Mouse (Mus musculus) lung, embryonic 15.5 days (tissue): Measurements from ENCODE around the gene 2310034G01Rik. TPM values are rescaled to one million over a fixed set of nuclear protein-coding genes. Genes with fewer than 3 reads are reported as not detected.
A peak's percentile ranks its signal among the peaks of the same experiment; 100 is the strongest.

ENCODE experiments used
- ATAC-seq: fragments of 200-750 bp; cut with Nextera tagmentation; 2 replicates; pipeline ENCODE4 v1.8.0; 2017; ENCODE audit warnings: moderate number of reproducible peaks, borderline replicate concordance; ENCODE audit not compliant: low FRiP score, low TSS enrichment; ENCODE audit errors: extremely low read depth
- H3K27ac ChIP-seq: fragments of 300-500 bp; sonication (generic); 2 replicates; pipeline ENCODE4 v1.5.1; 2015; ENCODE audit warnings: moderate library complexity, mild to moderate bottlenecking, inconsistent platforms
- H3K27me3 ChIP-seq: fragments of 300-500 bp; sonication (generic); 2 replicates; pipeline ENCODE4 v1.6.1; 2015; ENCODE audit warnings: inconsistent platforms
- H3K36me3 ChIP-seq: fragments of 300-500 bp; sonication (generic); 2 replicates; pipeline ENCODE4 v1.6.1; 2015; ENCODE audit warnings: inconsistent platforms
- H3K4me1 ChIP-seq: fragments of 300-500 bp; sonication (generic); 2 replicates; pipeline ENCODE4 v1.6.1; 2015; ENCODE audit warnings: inconsistent platforms
- H3K4me2 ChIP-seq: fragments of 300-500 bp; sonication (generic); 2 replicates; pipeline ENCODE4 v1.6.1; 2015; ENCODE audit warnings: inconsistent platforms, mild to moderate bottlenecking, moderate library complexity
- H3K4me3 ChIP-seq: fragments of 300-500 bp; sonication (generic); 2 replicates; pipeline ENCODE4 v1.5.1; 2015; ENCODE audit warnings: mild to moderate bottlenecking, inconsistent platforms
- H3K9ac ChIP-seq: fragments of 300-500 bp; sonication (generic); 2 replicates; pipeline ENCODE4 v1.6.1; 2015; ENCODE audit warnings: inconsistent platforms
- H3K9me3 ChIP-seq: fragments of 300-500 bp; sonication (generic); 2 replicates; pipeline ENCODE4 v1.6.1; 2016; ENCODE audit warnings: inconsistent platforms
- WGBS: fragments of 180-500 bp; shearing (Covaris S2); methylation state at CpG from one replicate; pipeline ENCODE4 v1.1.7; 2015; 5-methylcytosine and 5-hydroxymethylcytosine counted together
- polyA plus RNA-seq: library from polyadenylated mRNA; unstranded; fragments of >200 nt; fragmentation: Nextera tagmentation; extraction: Ambion mirVana; gene quantifications from 2 replicates; pipeline ENCODE4 v1.2.1, GENCODE M21; 2015

Gene 2310034G01Rik
- polyA plus RNA-seq, 1 experiment from 2014 or later = 2.0 TPM

- ATAC-seq = no peak
- 80% methylated on average over 5 of the region's 5 CpGs for WGBS
- H3K4me2 ChIP-seq = no peak overlapping the region
Observed at GRCm38 (mm10) chr19:46389872-46390271, 39.8 kb upstream of the 2310034G01Rik start.

GRCm38 (mm10) chr19:46382275-46382674 lies 32.2 kb upstream of the 2310034G01Rik start:
- H3K27me3 ChIP-seq = no peaks in the 10 kb centered on the region
- no peaks in the 10 kb centered on the region for H3K4me1 ChIP-seq
- H3K27ac ChIP-seq = no peak overlapping the region
- H3K9me3 ChIP-seq = no peaks in the 10 kb centered on the region
- H3K4me2 ChIP-seq = no peak overlapping the region
- no peak for ATAC-seq
- WGBS = 87% methylated on average over 9 of the region's 9 CpGs
- peaks cover 89% of the 10 kb centered on the region for H3K36me3 ChIP-seq
- H3K9ac ChIP-seq = no peak overlapping the region
- no peak overlapping the region for H3K4me3 ChIP-seq

More at GRCm38 (mm10) chr19:46389872-46390271, 39.8 kb upstream of the 2310034G01Rik start:
- Histone ChIP-seq H3K27me3 (no peaks in the 10 kb centered on the region), H3K4me3 (no peak overlapping the region), H3K9ac (no peak overlapping the region), H3K9me3 (no peaks in the 10 kb centered on the region), H3K36me3 (peaks cover 20% of the 10 kb centered on the region), H3K27ac (no peak overlapping the region), H3K4me1 (peaks cover 18% of the 10 kb centered on the region)

- ATAC-seq = no peak
- no peak overlapping the region for H3K4me2 ChIP-seq
- 21% methylated on average over 4 of the region's 4 CpGs for WGBS
Observed at GRCm38 (mm10) chr19:46375891-46376290, 25.8 kb upstream of the 2310034G01Rik start.

GRCm38 (mm10) chr19:46375489-46375888 lies 25.4 kb upstream of the 2310034G01Rik start:
- Histone ChIP-seq H3K9ac (no peak overlapping the region), H3K27ac (no peak overlapping the region), H3K4me2 (no peak overlapping the region), H3K9me3 (no peaks in the 10 kb centered on the region), H3K36me3 (peaks cover 39% of the 10 kb centered on the region), H3K27me3 (no peaks in the 10 kb centered on the region), H3K4me1 (0 out of 2 replicates have a peak, but pooled peaks cover 2% of the 10 kb centered on the region), H3K4me3 (no peak overlapping the region)
- ATAC-seq = no peak
- 50% methylated on average over 5 of the region's 5 CpGs for WGBS

More at GRCm38 (mm10) chr19:46375891-46376290, 25.8 kb upstream of the 2310034G01Rik start:
- Histone ChIP-seq H3K9ac (no peak overlapping the region), H3K27me3 (no peaks in the 10 kb centered on the region), H3K4me3 (no peak overlapping the region), H3K27ac (no peak overlapping the region), H3K9me3 (no peaks in the 10 kb centered on the region), H3K4me1 (0 out of 2 replicates have a peak, but pooled peaks cover 2% of the 10 kb centered on the region), H3K36me3 (peaks cover 43% of the 10 kb centered on the region)

GRCm38 (mm10) chr19:46374477-46375088 lies 24.5 kb upstream of the 2310034G01Rik start:
- WGBS = 51% methylated on average over 21 of the region's 21 CpGs
- ATAC-seq = peak; percentile 44; the same call in 1 of the 2 replicates
- no peaks in the 10 kb centered on the region for H3K27me3 ChIP-seq
- H3K4me3 ChIP-seq = no peak overlapping the region
- peaks cover 30% of the 10 kb centered on the region for H3K36me3 ChIP-seq
- no peaks in the 10 kb centered on the region for H3K9me3 ChIP-seq
- no peak overlapping the region for H3K4me2 ChIP-seq
- H3K4me1 ChIP-seq = 0 out of 2 replicates have a peak, but pooled peaks cover 2% of the 10 kb centered on the region
- no peak overlapping the region for H3K9ac ChIP-seq
- no peak overlapping the region for H3K27ac ChIP-seq

GRCm38 (mm10) chr19:46369204-46369603 lies 19.1 kb upstream of the 2310034G01Rik start:
- ATAC-seq = no peak
- Histone ChIP-seq H3K4me1 (no peaks in the 10 kb centered on the region), H3K4me3 (no peak overlapping the region), H3K4me2 (no peak overlapping the region), H3K9me3 (no peaks in the 10 kb centered on the region), H3K36me3 (no peaks in the 10 kb centered on the region), H3K9ac (no peak overlapping the region), H3K27me3 (no peaks in the 10 kb centered on the region), H3K27ac (no peak overlapping the region)
- 13% methylated on average over 4 of the region's 4 CpGs for WGBS

- Histone ChIP-seq H3K27me3 (no peaks in the 10 kb centered on the region), H3K9ac (no peak overlapping the region), H3K27ac (no peak overlapping the region), H3K4me1 (no peaks in the 10 kb centered on the region), H3K4me3 (no peak overlapping the region), H3K4me2 (no peak overlapping the region), H3K36me3 (no peaks in the 10 kb centered on the region), H3K9me3 (no peaks in the 10 kb centered on the region)
- WGBS = 82% methylated on average over 23 of the region's 23 CpGs
- no peak for ATAC-seq
Observed at GRCm38 (mm10) chr19:46367798-46368590, 17.9 kb upstream of the 2310034G01Rik start.

- Histone ChIP-seq H3K36me3 (no peaks in the 10 kb centered on the region), H3K9ac (no peak overlapping the region), H3K9me3 (no peaks in the 10 kb centered on the region), H3K27me3 (0 out of 2 replicates have a peak, but pooled peaks cover under 1% of the 10 kb centered on the region), H3K27ac (no peak overlapping the region), H3K4me1 (peaks cover under 1% of the 10 kb centered on the region; the same call in 1 of the 2 replicates), H3K4me3 (no peak overlapping the region), H3K4me2 (no peak overlapping the region)
- ATAC-seq = no peak
- 77% methylated on average over 11 of the region's 11 CpGs for WGBS
Observed at GRCm38 (mm10) chr19:46363294-46364009, 13.3 kb upstream of the 2310034G01Rik start.

GRCm38 (mm10) chr19:46362104-46362503 lies 12.0 kb upstream of the 2310034G01Rik start:
- whole genome bisulfite sequencing = 73% methylated on average over 8 of the region's 8 CpGs
- no peak overlapping the region for H3K4me2 ChIP-seq
- H3K4me1 ChIP-seq = peaks cover 9% of the 10 kb centered on the region; the same call in 1 of the 2 replicates
- no peak for ATAC-seq
- H3K9ac ChIP-seq = no peak overlapping the region
- H3K27me3 ChIP-seq = peaks cover 13% of the 10 kb centered on the region; the same call in 1 of the 2 replicates
- H3K4me3 ChIP-seq = no peak overlapping the region
- H3K36me3 ChIP-seq = no peaks in the 10 kb centered on the region
- no peak overlapping the region for H3K27ac ChIP-seq
- H3K9me3 ChIP-seq = no peaks in the 10 kb centered on the region

GRCm38 (mm10) chr19:46358381-46358780 lies 8.3 kb upstream of the 2310034G01Rik start:
- ATAC-seq = no peak
- Histone ChIP-seq H3K36me3 (no peaks in the 10 kb centered on the region), H3K27ac (peak overlapping the region; percentile 67), H3K4me1 (peaks cover 15% of the 10 kb centered on the region; the same call in 1 of the 2 replicates), H3K9ac (no peak overlapping the region), H3K4me2 (peak overlapping the region; percentile 80), H3K9me3 (no peaks in the 10 kb centered on the region), H3K4me3 (no peak overlapping the region), H3K27me3 (peaks cover 18% of the 10 kb centered on the region; the same call in 1 of the 2 replicates)
- 56% methylated on average over 4 of the region's 4 CpGs for WGBS
